20 mouse cellular contexts compared by ENCODE assay signal in the genomic region with DNA sequence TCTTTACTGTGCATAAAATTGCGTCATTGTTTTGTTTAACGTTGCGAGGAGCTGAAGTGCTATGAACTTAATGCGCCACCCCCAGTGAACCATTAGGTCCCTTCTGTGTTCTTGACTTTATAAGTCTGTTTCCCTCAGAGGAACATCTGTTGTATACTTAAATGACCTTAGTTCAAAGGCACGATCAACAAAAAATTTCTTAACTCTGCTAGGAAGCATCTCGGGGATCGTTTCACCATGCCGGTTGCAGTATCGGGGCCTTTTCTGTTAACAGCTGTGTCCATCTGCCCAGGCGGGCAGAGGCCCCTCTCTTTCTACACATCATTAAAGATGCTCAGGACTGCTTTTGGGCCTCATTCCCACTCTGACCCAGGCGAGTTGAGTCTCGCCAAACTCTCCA. TPM values are rescaled to one million over a fixed set of nuclear protein-coding genes. Genes with fewer than 3 reads are reported as not detected.
A peak's percentile ranks its signal among the peaks of the same experiment; 100 is the strongest.
DNase-seq lines count a peak whose midpoint lies in the region; ATAC-seq lines count a peak whose summit lies in the region.
"Had no signal": no experiment of that assay in that cellular context is flagged by ENCODE, and none has a peak within 500 bp of the region (broad histone marks: within the 10 kb centered on the region; RNA-seq: fewer than 3 reads in every experiment).

No protein-coding gene starts in this region.

- WGBS in kidney, embryonic 16.5 days = 57% methylated on average over 12 of the region's 12 CpGs
- WGBS in intestine, embryonic 15.5 days = 53% methylated on average over 12 of the region's 12 CpGs

- H3K27ac ChIP-seq in kidney, embryonic 16.5 days (ENCODE audit: low read length) = no peak overlapping the region
- no peak overlapping the region for H3K27ac ChIP-seq in intestine, embryonic 15.5 days
- H3K27ac ChIP-seq: forebrain, embryonic 15.5 days; heart, adult 2 months; hindbrain, embryonic 14.5 days; limb, embryonic 15.5 days had no signal

- H3K9me3 ChIP-seq in kidney, embryonic 16.5 days (ENCODE audit: low read length) = no peaks in the 10 kb centered on the region
- H3K9me3 ChIP-seq in intestine, embryonic 15.5 days = no peaks in the 10 kb centered on the region
- H3K9me3 ChIP-seq: forebrain, embryonic 15.5 days; limb, embryonic 15.5 days had no signal

- H3K4me1 ChIP-seq in kidney, embryonic 16.5 days (ENCODE audit: insufficient read depth, low read length) = no peaks in the 10 kb centered on the region
- H3K4me1 ChIP-seq in intestine, embryonic 15.5 days (replicated peaks) = no peaks in the 10 kb centered on the region
- H3K4me1 ChIP-seq: forebrain, embryonic 15.5 days; limb, embryonic 15.5 days had no signal

- no peak overlapping the region for H3K4me3 ChIP-seq in kidney, embryonic 16.5 days (ENCODE audit: low read length)
- no peak overlapping the region for H3K4me3 ChIP-seq in intestine, embryonic 15.5 days (replicated peaks)
- H3K4me3 ChIP-seq: forebrain, embryonic 15.5 days; heart, adult 2 months; limb, embryonic 15.5 days had no signal

- no peak for ATAC-seq in kidney, embryonic 16.5 days (ENCODE audit: low FRiP score, low TSS enrichment)
- peak; percentile 67 for ATAC-seq in intestine, embryonic 15.5 days
- ATAC-seq: CD4-positive, CD25-positive, alpha-beta regulatory T cell, adult 4 months; forebrain, embryonic 15.5 days; liver, postnatal 0 days; Patski had no signal

- no peaks in the 10 kb centered on the region for H3K36me3 ChIP-seq in kidney, embryonic 16.5 days (ENCODE audit: insufficient read depth, low read length)
- no peaks in the 10 kb centered on the region for H3K36me3 ChIP-seq in intestine, embryonic 15.5 days
- H3K36me3 ChIP-seq: forebrain, embryonic 15.5 days; limb, embryonic 15.5 days had no signal

- no peaks in the 10 kb centered on the region for H3K27me3 ChIP-seq in kidney, embryonic 16.5 days (ENCODE audit: insufficient read depth, low read length)
- H3K27me3 ChIP-seq in intestine, embryonic 15.5 days (replicated peaks) = no peaks in the 10 kb centered on the region
- H3K27me3 ChIP-seq: forebrain, embryonic 15.5 days; Patski had no signal

- no peak overlapping the region for H3K4me2 ChIP-seq in kidney, embryonic 16.5 days (replicated peaks; ENCODE audit: low read depth, low read length)
- no peak overlapping the region for H3K4me2 ChIP-seq in intestine, embryonic 15.5 days (replicated peaks)
- H3K4me2 ChIP-seq: forebrain, embryonic 15.5 days; hindbrain, embryonic 14.5 days; limb, embryonic 15.5 days had no signal

- H3K9ac ChIP-seq in kidney, embryonic 16.5 days (replicated peaks; ENCODE audit: low read length) = no peak overlapping the region
- H3K9ac ChIP-seq in intestine, embryonic 15.5 days = no peak overlapping the region
- H3K9ac ChIP-seq: forebrain, embryonic 15.5 days; hindbrain, embryonic 14.5 days; limb, embryonic 15.5 days; liver, postnatal 0 days had no signal

- DNase-seq in heart, adult 8-10 months (ENCODE audit: low spot score) = peak; percentile 6
- DNase-seq in heart, postnatal 36 days = no peak
- DNase-seq in kidney, postnatal 14 days = peak; percentile 18
- DNase-seq in lung, postnatal 14 days = peak; percentile 46
- no peak for DNase-seq in left cerebral cortex, postnatal 25 days (ENCODE audit: low spot score in 2 of 2)
- no peak for DNase-seq in testis, postnatal 10 days (ENCODE audit: low spot score)
- DNase-seq: adrenal gland, postnatal 10 days; cerebellum, adult 9-11 months; gastrocnemius, postnatal 14 days; kidney, adult 18-20 months; liver, postnatal 0 days; thymus, adult 2 months had no signal

- intact Hi-C loops in heart, postnatal 36 days (cut with DNase I) = loop anchor here (5.0 to 10.0 kb wide), 2 partner anchors 95 to 317 kb away; no protein-coding TSS in a partner anchor
- intact Hi-C loops in left cerebral cortex, postnatal 25 days (cut with DNase I) = loop anchor here (5.0 kb wide), 2 partner anchors 300 to 315 kb away; no protein-coding TSS in a partner anchor

RNA-seq across cellular contexts. Expression of a gene that starts 46.0 kb away (rescaled TPM):
- 10 to 100 TPM; 27.9 to 32.3 (median 30.4) TPM for total RNA-seq in heart, adult 8-10 months (2022)
- 10 to 100 TPM; 31.5 to 34.5 TPM for total RNA-seq in heart, postnatal 36 days (2021)
- polyA plus RNA-seq in kidney, embryonic 16.5 days (2015; fragmentation: Nextera tagmentation; extraction: Ambion mirVana) = 61.6 and 63.2 TPM in 2 replicates
- polyA plus RNA-seq in intestine, embryonic 15.5 days (2015; fragmentation: Nextera tagmentation; extraction: Ambion mirVana) = 67.2 and 71.2 TPM in 2 replicates
- total RNA-seq in left cerebral cortex, postnatal 25 days (2021) = 10 to 100 TPM; 26.9 to 27.7 TPM

Comparison
In these comparisons a context has a peak if more than half of its experiments do, and no peak if none do; other contexts are left out.
1. DNase-seq: peak in heart, adult 8-10 months (single experiment), kidney, postnatal 14 days (single experiment) and lung, postnatal 14 days (single experiment); none in heart, postnatal 36 days (0 of 2), left cerebral cortex, postnatal 25 days (0 of 2) and testis, postnatal 10 days (single experiment).